Mouse (Mus musculus): ENCODE data around the gene Gm16430.
"Not testable (repeated sequence)": the region's sequence is repeated elsewhere in the genome, so short reads cannot be mapped to it uniquely, and the experiment has no call there.

Gene Gm16430

DNA sequence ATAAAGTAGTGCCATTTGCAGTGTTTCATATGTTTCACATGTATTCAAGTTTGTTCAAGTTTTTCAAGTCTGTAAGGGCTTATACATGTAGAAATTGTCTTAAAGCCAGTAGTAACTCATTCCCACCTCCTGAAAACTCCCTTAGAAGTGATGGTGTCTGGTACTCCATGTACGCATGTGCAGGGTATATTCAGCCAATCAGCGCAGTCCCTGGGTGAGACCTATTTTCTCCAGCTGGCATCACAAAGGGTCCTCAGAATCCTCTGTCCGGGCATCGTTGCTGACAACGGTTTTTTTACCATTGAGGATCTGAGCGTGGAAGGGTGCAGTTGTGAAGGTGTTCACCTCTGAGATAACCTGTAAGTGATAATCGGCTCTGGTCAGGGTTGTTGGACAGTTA is at the start of gene Gm16430:
Gm16430 (plus strand) TSS at position 301 of the 400 bp plus-strand sequence.
- DNase-seq (ENCODE audit: low read depth, low spot score), result not testable (repeated sequence)

Data from mesoderm, embryonic 11.5 days (tissue).